Mouse (Mus musculus): ENCODE measurements at regions not wholly inside any gene's neighbourhood (a gene's known extent, or its start where the extent isn't known, plus 50 kb on each side); places are given as distances from the start of the nearest gene placed in this dataset.

GRCm38 (mm10) chr5:147794711-147795532 is 65.3 kb upstream of the Pomp start:
- DNase-seq: peak; percentile 17 to 48

- DNase-seq: no peak
Measured at GRCm38 (mm10) chr5:147793059-147793458, 67.2 kb upstream of the Pomp start.

DNA sequence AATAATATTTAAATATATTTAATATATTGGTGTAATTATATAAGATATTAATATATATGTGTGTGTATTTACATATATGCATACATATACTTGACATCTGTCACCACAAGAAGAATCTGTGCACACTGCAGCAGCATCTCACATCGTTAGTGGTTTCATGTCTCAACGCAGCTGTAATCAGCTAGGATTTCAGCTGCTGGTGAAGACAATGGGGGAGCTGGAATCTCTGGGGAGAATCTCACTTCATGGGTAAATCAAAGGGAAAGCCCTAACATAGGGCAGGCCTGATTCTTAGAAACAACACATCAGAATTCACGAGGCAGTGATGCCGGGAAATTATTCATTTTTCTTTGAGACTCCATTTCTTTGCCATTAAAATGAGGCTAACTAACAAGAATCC is 66.8 kb upstream of the Flt1 start:
- DNase-seq: no peak

DNA sequence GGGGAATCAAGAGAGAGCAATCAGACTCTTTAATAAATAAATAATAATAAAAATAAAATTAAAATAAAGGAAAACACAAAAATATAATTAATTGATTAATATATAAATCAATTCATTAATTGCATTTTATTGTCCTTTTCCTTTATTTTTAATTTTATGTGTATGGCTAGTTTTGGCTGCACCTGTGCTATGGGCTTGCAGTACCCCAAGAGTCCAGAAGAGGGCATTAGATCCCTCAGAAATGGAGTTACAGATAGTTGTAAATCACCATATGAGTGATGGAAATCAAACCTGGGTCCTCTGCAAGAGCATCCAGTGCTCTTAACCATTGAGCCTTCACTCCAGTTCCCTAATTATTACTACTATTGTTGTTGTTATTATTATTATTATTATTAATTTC is 65.3 kb upstream of the Flt1 start:
- DNase-seq: no peak

- no peak for DNase-seq
Measured at GRCm38 (mm10) chr5:147788496-147788895, 62.7 kb upstream of the Flt1 start.

- DNase-seq: no peak
Measured at GRCm38 (mm10) chr5:147786857-147787256, 61.0 kb upstream of the Flt1 start.

DNA sequence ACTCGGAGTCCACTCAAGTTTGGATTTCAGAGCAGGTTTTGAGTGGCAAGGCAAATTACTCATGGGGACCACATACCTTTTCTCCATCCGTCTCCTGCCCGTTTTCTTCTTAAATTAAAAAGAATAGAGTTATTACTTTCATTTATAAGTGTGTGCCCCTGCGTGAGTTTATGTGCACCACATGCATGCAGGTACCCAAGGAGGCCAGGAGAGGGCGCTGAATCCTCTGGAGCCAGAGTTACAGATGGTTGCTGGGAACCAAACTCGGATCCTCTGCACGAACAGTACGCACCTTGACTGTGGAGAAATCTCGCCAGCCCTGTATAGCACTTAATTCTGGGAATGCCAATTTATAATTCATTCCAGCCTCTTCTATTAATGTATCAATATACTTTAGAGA is 58.3 kb upstream of the Flt1 start:
- no peak for DNase-seq

- no peak for DNase-seq
Measured at GRCm38 (mm10) chr5:147783476-147783875, 57.7 kb upstream of the Flt1 start.

DNA sequence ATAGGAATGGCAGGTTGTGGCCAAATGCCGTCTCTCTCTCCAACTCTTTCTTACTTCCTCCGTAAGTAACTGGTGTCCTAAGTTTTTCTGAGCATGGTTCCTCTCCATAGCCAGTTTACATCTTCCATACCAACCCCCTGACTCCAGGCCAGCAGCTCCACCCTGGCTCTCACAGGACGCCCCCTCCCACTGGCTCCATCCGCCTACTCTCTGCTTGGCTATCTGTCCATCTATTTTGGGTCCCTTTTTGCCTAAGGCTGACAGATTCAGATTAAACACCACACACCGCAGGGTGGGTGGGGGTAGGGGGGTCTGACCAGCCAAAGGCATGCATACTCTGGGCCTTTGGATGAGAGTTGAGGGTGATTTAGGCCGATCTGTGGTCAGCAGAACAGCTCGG is 57.0 kb upstream of the Flt1 start:
- no peak for DNase-seq

DNA sequence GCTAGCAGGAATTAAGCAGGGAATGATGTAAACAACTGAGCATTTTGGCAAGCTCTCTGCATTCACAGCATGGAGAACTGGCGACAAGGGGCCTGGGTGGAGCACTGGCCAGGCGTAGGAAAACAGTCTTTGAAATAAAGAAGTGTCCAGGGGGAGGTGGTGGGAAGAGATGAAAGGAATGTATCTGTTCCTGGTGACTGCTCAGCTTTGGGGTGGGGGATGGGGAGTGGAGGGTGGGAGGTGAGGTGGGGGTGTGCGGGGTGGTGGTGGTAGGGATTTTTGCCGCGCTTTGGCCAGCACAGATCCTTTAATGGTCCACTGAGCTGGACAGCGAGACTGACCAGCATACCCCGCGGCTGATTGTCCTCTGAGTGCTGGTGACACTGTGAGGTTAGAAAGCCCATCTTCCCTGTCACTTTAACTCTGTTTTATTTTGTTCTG is 56.5 kb upstream of the Flt1 start:
- DNase-seq: no peak

GRCm38 (mm10) chr5:147781215-147781614 is 55.4 kb upstream of the Flt1 start:
- no peak for DNase-seq

- DNase-seq: no peak
Measured at GRCm38 (mm10) chr5:147778557-147778956, 52.7 kb upstream of the Flt1 start.

Measured in lung, postnatal 4 days (tissue).